Mouse (Mus musculus) stomach, postnatal 0 days (tissue): ENCODE results near the gene 1700015G11Rik. TPM values are rescaled to one million over a fixed set of nuclear protein-coding genes. Genes with fewer than 3 reads are reported as not detected.
A peak's percentile ranks its signal among the peaks of the same experiment; 100 is the strongest.

ENCODE experiments used
- ATAC-seq: fragments of 200-750 bp; cut with Nextera tagmentation; 2 replicates; pipeline ENCODE4 v1.8.0; 2017; ENCODE audit not compliant: low FRiP score, low TSS enrichment
- DNase-seq: peaks from one replicate; pipeline ENCODE4 v3.0.0-alpha.2; 2016; ENCODE audit warnings: low spot score
- H3K27ac ChIP-seq: fragments of 300-500 bp; sonication (generic); replicated peaks from 2 replicates; pipeline ENCODE4 v1.5.1; 2014; ENCODE audit warnings: mild to moderate bottlenecking, control low read depth
- H3K27me3 ChIP-seq: fragments of 300-500 bp; sonication (generic); 2 replicates; pipeline ENCODE4 v1.6.1; 2014; ENCODE audit warnings: low read length; ENCODE audit not compliant: control insufficient read depth, insufficient read depth
- H3K36me3 ChIP-seq: fragments of 300-500 bp; sonication (generic); 2 replicates; pipeline ENCODE4 v1.6.1; 2014; ENCODE audit warnings: low read length, mixed read lengths; ENCODE audit not compliant: control insufficient read depth, insufficient read depth
- H3K4me1 ChIP-seq: fragments of 300-500 bp; sonication (generic); replicated peaks from 2 replicates; pipeline ENCODE4 v1.6.1; 2014; ENCODE audit warnings: antibody characterized with exemption; ENCODE audit not compliant: control insufficient read depth, insufficient read depth
- H3K4me2 ChIP-seq: fragments of 300-500 bp; sonication (generic); replicated peaks from 2 replicates; pipeline ENCODE4 v1.6.1; 2014; ENCODE audit warnings: low read depth, mild to moderate bottlenecking, control low read depth, moderate library complexity
- H3K4me3 ChIP-seq: fragments of 300-500 bp; sonication (generic); 2 replicates; pipeline ENCODE4 v1.5.1; 2014; ENCODE audit warnings: low read depth, low read length, control low read depth
- H3K9ac ChIP-seq: fragments of 300-500 bp; sonication (generic); 2 replicates; pipeline ENCODE4 v1.6.1; 2014; ENCODE audit warnings: mild to moderate bottlenecking, low read length, control low read depth, mixed read lengths
- H3K9me3 ChIP-seq: fragments of 300-500 bp; sonication (generic); 2 replicates; pipeline ENCODE4 v1.6.1; 2016; ENCODE audit warnings: low read length; ENCODE audit not compliant: control insufficient read depth
- CTCF ChIP-seq: IDR thresholded peaks from 2 replicates; pipeline ENCODE4 v1.5.1; 2016; ENCODE audit warnings: antibody characterized with exemption, low read depth, mild to moderate bottlenecking, moderate library complexity
- EP300 ChIP-seq: optimal IDR thresholded peaks from 2 replicates; pipeline ENCODE3; 2016; ENCODE audit warnings: antibody characterized with exemption
- WGBS: fragments of 180-500 bp; shearing (Covaris S2); extraction: QIAGEN DNeasy Blood & Tissue Kit; methylation state at CpG from one replicate; pipeline ENCODE4 v1.1.7; 2014; 5-methylcytosine and 5-hydroxymethylcytosine counted together
- polyA plus RNA-seq: library from polyadenylated mRNA; unstranded; fragments of >200 nt; fragmentation: Nextera tagmentation; extraction: Ambion mirVana; gene quantifications from 2 replicates; pipeline ENCODE4 v1.2.1, GENCODE M21; 2015

Gene 1700015G11Rik
- polyA plus RNA-seq, 1 experiment from 2014 or later, result not detected

DNA sequence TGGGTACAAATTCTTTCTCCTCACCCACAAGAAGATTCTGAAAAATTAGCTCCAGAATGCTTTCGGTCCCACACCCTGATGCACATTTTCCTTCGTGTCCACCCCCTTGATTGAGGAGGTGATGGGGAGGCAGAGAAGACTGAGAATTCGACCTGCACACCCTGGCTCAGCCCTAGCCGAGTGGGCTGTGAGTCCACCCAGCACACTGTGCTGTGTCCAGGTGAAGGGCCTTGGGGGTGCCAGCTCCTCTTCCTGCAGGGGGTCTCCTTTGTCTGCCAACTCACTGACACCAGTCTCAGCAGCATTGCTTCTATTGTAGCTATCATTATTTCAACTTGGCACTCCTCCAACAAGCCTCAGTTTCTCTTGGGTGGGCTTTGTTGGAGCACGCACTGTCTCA is 42.4 kb downstream of the 1700015G11Rik start:
- no peak for DNase-seq
- no peak overlapping the region for H3K9ac ChIP-seq
- ATAC-seq, result no peak
- no peaks in the 10 kb centered on the region for H3K9me3 ChIP-seq
- H3K27ac ChIP-seq, result no peak overlapping the region
- no peaks in the 10 kb centered on the region for H3K4me1 ChIP-seq
- no peak overlapping the region for H3K4me3 ChIP-seq
- H3K4me2 ChIP-seq, result no peak overlapping the region
- H3K27me3 ChIP-seq, result no peaks in the 10 kb centered on the region
- TF ChIP-seq CTCF (no peak), EP300 (no peak)
- no peaks in the 10 kb centered on the region for H3K36me3 ChIP-seq
- 67% methylated on average over 5 of the region's 5 CpGs for WGBS

DNA sequence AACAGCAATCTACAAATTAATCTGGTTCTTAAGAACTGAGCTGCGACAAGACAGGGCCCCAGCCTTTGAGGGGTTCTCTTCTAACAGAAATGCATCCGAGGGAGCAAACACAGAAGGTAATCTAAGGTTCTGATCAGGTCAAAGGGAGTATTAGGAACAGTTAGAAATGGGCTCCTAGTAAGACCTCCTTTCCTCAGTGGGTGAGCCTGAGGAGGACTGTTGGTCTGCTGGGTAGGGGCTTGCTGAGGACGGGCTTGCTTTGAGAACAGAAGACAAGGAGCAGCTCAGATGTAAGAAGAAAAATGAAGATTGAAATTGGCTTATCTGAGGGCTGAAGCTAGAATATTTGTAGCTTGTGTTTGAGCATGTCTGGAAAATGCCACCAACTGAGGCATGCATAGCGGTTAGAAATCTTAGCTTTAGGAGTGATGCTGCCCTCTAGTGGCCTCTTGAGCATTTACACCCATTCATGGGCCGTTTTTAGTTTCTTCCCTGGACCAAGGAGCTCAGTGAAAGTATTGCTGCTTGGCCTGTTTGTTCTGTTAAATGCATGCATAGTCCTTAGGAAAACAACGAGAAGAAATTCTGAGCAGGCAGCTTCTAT is 43.2 kb downstream of the 1700015G11Rik start:
- Histone ChIP-seq H3K4me1 (no peaks in the 10 kb centered on the region), H3K4me3 (no peak overlapping the region), H3K9me3 (no peaks in the 10 kb centered on the region), H3K27ac (no peak overlapping the region), H3K36me3 (no peaks in the 10 kb centered on the region), H3K9ac (no peak overlapping the region), H3K27me3 (no peaks in the 10 kb centered on the region), H3K4me2 (no peak overlapping the region)
- DNase-seq (peak; percentile 19), ATAC-seq (no peak)
- 34% methylated on average over 6 of the region's 6 CpGs for WGBS
- TF ChIP-seq CTCF, result peak; percentile 92
- TF ChIP-seq EP300, result no peak

DNA sequence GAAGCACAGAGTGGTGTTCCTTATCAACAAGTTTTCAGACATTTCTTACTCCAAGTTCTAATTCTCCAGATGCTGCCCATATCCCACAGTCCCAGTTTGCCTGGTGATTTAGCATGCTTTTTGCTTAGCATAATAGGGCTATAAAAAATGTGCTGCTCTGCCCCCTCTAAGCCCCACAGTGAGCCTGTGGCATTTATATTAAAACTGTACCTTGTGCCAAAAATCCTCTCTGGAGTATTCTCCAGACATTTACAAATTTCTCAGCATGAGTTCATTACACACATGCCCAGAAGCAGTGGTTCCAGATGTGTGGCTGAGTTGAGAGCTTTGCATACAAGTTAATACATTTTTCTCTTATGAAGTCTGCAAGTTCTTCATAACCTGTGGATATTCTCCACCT is 46.1 kb downstream of the 1700015G11Rik start:
- DNase-seq, result no peak
- H3K4me1 ChIP-seq, result no peaks in the 10 kb centered on the region
- TF ChIP-seq EP300 (no peak), CTCF (no peak)

DNA sequence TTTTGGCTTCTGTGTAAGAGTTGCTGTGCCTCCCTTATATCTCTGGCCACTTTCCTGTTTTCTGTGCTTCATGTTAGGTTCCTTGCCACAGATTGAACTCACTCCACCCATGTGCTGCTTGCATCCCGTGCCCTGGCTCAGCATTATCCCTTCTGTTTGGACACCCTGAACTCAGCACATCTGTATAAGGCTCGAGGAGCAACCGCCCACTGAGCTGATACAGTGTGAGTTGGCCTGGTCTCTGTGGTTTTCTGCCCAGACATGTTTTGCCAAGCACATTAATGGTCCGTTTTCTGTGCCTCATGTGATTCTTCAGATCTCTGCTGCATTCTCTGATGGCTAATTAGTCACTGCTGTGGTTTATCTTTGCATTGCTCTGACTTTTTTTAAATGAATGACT is 47.9 kb downstream of the 1700015G11Rik start:
- H3K36me3 ChIP-seq, result no peaks in the 10 kb centered on the region
- H3K27me3 ChIP-seq, result no peaks in the 10 kb centered on the region
- WGBS, result 70% methylated on average over 4 of the region's 4 CpGs
- DNase-seq, result no peak
- no peak overlapping the region for H3K4me2 ChIP-seq
- no peak overlapping the region for H3K4me3 ChIP-seq
- ATAC-seq, result no peak
- TF ChIP-seq CTCF (no peak), EP300 (no peak)
- no peaks in the 10 kb centered on the region for H3K9me3 ChIP-seq
- H3K9ac ChIP-seq, result no peak overlapping the region
- no peaks in the 10 kb centered on the region for H3K4me1 ChIP-seq
- H3K27ac ChIP-seq, result no peak overlapping the region

More for the DNA sequence above, 46.1 kb downstream of the 1700015G11Rik start:
- no peak overlapping the region for H3K9ac ChIP-seq
- ATAC-seq, result no peak
- H3K27me3 ChIP-seq, result no peaks in the 10 kb centered on the region
- no peak overlapping the region for H3K4me3 ChIP-seq
- H3K9me3 ChIP-seq, result no peaks in the 10 kb centered on the region
- H3K4me2 ChIP-seq, result no peak overlapping the region
- H3K36me3 ChIP-seq, result no peaks in the 10 kb centered on the region
- no peak overlapping the region for H3K27ac ChIP-seq

DNA sequence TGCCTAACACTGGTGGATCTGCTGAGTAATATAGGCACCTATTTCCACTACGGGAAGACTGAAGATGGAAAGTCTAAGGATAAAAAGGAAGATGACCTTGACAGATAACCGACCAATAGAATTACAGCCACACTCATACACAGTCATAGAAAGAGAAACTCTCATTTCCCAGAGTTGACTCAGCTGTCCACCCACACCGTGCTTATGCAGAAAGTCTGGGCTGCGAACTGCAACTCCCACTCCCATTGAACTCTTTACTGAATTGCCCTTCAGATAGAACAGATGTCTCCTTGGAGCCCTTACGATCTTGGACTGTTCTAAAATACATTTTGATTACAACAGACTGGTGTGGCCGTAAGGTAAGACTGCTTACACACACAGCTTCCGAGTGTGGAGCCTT is 50.8 kb downstream of the 1700015G11Rik start:
- no peak for TF ChIP-seq EP300
- TF ChIP-seq CTCF, result no peak

DNA sequence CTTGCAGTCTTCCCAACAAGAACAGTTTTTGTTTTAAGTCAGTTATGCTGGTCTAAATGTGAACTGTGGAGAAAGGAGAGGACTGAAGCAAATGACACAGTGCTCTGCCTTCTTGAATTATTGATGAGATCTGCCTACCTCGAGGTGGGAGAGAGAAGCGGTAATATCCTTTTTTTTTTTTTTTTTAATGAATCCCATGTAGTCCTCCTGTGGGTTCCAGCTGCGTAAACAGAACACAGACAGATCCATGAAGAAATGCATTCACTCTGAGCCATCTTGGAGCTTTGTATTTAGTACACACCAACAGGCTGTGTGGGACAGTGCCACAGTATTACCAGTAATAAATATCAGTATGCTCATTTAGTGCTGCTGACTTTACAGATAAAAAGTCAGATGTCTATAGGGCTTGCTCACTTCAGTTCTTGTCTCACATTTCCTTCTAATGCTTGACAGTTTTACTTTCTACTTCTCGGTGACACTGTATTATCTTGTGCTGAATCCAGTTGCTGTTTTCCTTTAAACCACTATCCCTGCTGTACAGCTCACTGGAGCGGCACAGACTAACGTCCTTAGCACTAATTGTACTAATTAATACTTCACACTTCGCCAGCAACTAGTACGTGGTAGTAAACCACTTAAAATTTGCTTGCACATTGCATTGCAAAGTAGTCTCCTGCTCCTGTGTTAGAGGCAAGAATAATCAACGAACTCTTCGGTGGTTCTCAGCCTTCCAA is 53.1 kb downstream of the 1700015G11Rik start:
- Histone ChIP-seq H3K4me3 (no peak overlapping the region), H3K4me1 (no peaks in the 10 kb centered on the region), H3K27ac (no peak overlapping the region), H3K4me2 (no peak overlapping the region), H3K9ac (no peak overlapping the region), H3K9me3 (no peaks in the 10 kb centered on the region), H3K27me3 (no peaks in the 10 kb centered on the region), H3K36me3 (no peaks in the 10 kb centered on the region)
- TF ChIP-seq CTCF (no peak), EP300 (no peak)
- no peak for ATAC-seq
- 79% methylated on average over 10 of the region's 10 CpGs for WGBS
- DNase-seq, result no peak

More for the DNA sequence above, 50.8 kb downstream of the 1700015G11Rik start:
- H3K27me3 ChIP-seq, result no peaks in the 10 kb centered on the region
- no peak for DNase-seq
- no peak overlapping the region for H3K27ac ChIP-seq
- no peaks in the 10 kb centered on the region for H3K36me3 ChIP-seq
- H3K9me3 ChIP-seq, result no peaks in the 10 kb centered on the region
- H3K4me2 ChIP-seq, result no peak overlapping the region
- H3K9ac ChIP-seq, result no peak overlapping the region
- ATAC-seq, result no peak
- WGBS, result 81% methylated on average over 7 of the region's 7 CpGs
- no peak overlapping the region for H3K4me3 ChIP-seq
- no peaks in the 10 kb centered on the region for H3K4me1 ChIP-seq

Other genes with a start within 250 kb of the 1700015G11Rik start
- 5.0 and 5.2 TPM in 2 replicates for gene Gas2, start 153.7 kb downstream of the 1700015G11Rik start, polyA plus RNA-seq
- 4.6 and 5.3 TPM in 2 replicates for gene Fancf, start 153.5 kb downstream of the 1700015G11Rik start, polyA plus RNA-seq
- 9.7 and 10.4 TPM in 2 replicates for gene Svip, start 9.7 kb downstream of the 1700015G11Rik start, polyA plus RNA-seq